In the genomic region with DNA sequence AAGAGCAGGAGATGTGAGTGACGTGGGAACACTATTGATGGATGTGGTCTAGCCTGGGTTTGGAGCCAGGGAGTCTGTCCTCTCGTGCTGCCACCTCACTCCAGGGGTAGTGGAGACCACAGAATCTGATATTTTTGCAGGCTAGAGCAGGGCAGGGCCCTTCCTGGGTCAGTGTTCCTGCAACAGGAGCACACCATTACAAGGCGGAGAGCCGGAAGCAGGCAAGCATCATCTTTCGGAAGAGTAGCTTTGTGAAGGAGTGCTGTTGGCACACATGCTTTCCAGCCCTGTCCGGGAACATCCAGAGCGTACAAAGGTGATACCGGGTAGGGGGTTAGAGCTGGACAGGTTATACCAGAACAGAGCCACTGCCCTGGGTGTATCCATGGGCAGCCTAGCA, we compare ENCODE assay signal across 13 mouse cellular contexts. TPM values are rescaled to one million over a fixed set of nuclear protein-coding genes. Genes with fewer than 3 reads are reported as not detected.
"Had no signal": no experiment of that assay in that cellular context is flagged by ENCODE, and none has a peak within 500 bp of the region (broad histone marks: within the 10 kb centered on the region; RNA-seq: fewer than 3 reads in every experiment).

No protein-coding gene starts in this region.

- H3K27me3 ChIP-seq: intestine, embryonic 15.5 days; limb, embryonic 13.5 days had no signal

- H3K27ac ChIP-seq: intestine, embryonic 15.5 days; layer of hippocampus, adult 2 months; limb, embryonic 10.5 days; limb, embryonic 13.5 days; liver, embryonic 14.5 days; macrophage; midbrain, embryonic 10.5 days had no signal

- H3K9me3 ChIP-seq: intestine, embryonic 15.5 days; limb, embryonic 10.5 days; limb, embryonic 13.5 days; midbrain, embryonic 10.5 days had no signal

- H3K36me3 ChIP-seq: intestine, embryonic 15.5 days; limb, embryonic 10.5 days; limb, embryonic 13.5 days; midbrain, embryonic 10.5 days had no signal

- H3K4me2 ChIP-seq: intestine, embryonic 15.5 days; limb, embryonic 13.5 days; lung, embryonic 14.5 days had no signal

- H3K4me3 ChIP-seq: intestine, embryonic 15.5 days; layer of hippocampus, adult 2 months; limb, embryonic 10.5 days; limb, embryonic 13.5 days; midbrain, embryonic 10.5 days had no signal

- H3K9ac ChIP-seq: intestine, embryonic 15.5 days; limb, embryonic 13.5 days; liver, embryonic 14.5 days; lung, embryonic 14.5 days had no signal

- DNase-seq: kidney, adult 11 months; layer of hippocampus, adult 9-11 months; midbrain, embryonic 14.5 days; thymus, adult 18-20 months; thymus, postnatal 4 days had no signal

RNA-seq across cellular contexts. Expression of a gene that starts 0.6 kb away (rescaled TPM):
- polyA plus RNA-seq: macrophage had no signal
